Mouse (Mus musculus) liver, embryonic 11.5 days (tissue): Measurements from ENCODE around the gene Armc7. TPM values are rescaled to one million over a fixed set of nuclear protein-coding genes. Genes with fewer than 3 reads are reported as not detected.

Experiments
- ATAC-seq: fragments of 200-750 bp; cut with Nextera tagmentation; replicated peaks from 2 replicates; pipeline ENCODE4 v1.8.0; 2017; ENCODE audit warnings: moderate number of reproducible peaks, mild to moderate bottlenecking, moderate TSS enrichment, moderate library complexity; ENCODE audit not compliant: low FRiP score
- DNase-seq: peaks from one replicate; pipeline ENCODE4 v3.0.0-alpha.2; 2017; ENCODE audit warnings: low spot score
- H3K27ac ChIP-seq: fragments of 300-500 bp; sonication (generic); 2 replicates; pipeline ENCODE4 v1.5.1; 2014; ENCODE audit warnings: mild to moderate bottlenecking, low read depth, low read length, control low read depth
- H3K27me3 ChIP-seq: fragments of 300-500 bp; sonication (generic); replicated peaks from 2 replicates; pipeline ENCODE4 v1.6.1; 2014; ENCODE audit warnings: low read length, mixed read lengths; ENCODE audit not compliant: control insufficient read depth, insufficient read depth
- H3K36me3 ChIP-seq: fragments of 300-500 bp; sonication (generic); 2 replicates; pipeline ENCODE4 v1.6.1; 2014; ENCODE audit warnings: mild to moderate bottlenecking, low read length, moderate library complexity, mixed read lengths; ENCODE audit not compliant: control insufficient read depth, insufficient read depth
- H3K4me1 ChIP-seq: fragments of 300-500 bp; sonication (generic); replicated peaks from 2 replicates; pipeline ENCODE4 v1.6.1; 2014; ENCODE audit warnings: low read length, mixed read lengths; ENCODE audit not compliant: control insufficient read depth, insufficient read depth
- H3K4me2 ChIP-seq: fragments of 300-500 bp; sonication (generic); 2 replicates; pipeline ENCODE4 v1.6.1; 2014; ENCODE audit warnings: mild to moderate bottlenecking, control low read depth, moderate library complexity
- H3K4me3 ChIP-seq: fragments of 300-500 bp; sonication (generic); 2 replicates; pipeline ENCODE4 v1.5.1; 2014; ENCODE audit warnings: low read depth, low read length, control low read depth
- H3K9ac ChIP-seq: fragments of 300-500 bp; sonication (generic); 2 replicates; pipeline ENCODE4 v1.6.1; 2014; ENCODE audit warnings: low read depth, low read length, control low read depth
- H3K9me3 ChIP-seq: fragments of 300-500 bp; sonication (generic); 2 replicates; pipeline ENCODE4 v1.6.1; 2016; ENCODE audit warnings: low read length, inconsistent platforms, mixed read lengths; ENCODE audit not compliant: control insufficient read depth
- WGBS: fragments of 180-500 bp; shearing (Covaris S2); extraction: QIAGEN DNeasy Blood & Tissue Kit; methylation state at CpG from one replicate; pipeline ENCODE4 v1.1.7; 2014; 5-methylcytosine and 5-hydroxymethylcytosine counted together
- polyA plus RNA-seq: library from polyadenylated mRNA; unstranded; fragments of >200 nt; fragmentation: Nextera tagmentation; extraction: Ambion mirVana; gene quantifications from 2 replicates; pipeline ENCODE4 v1.2.1, GENCODE M21; 2014

The Armc7 gene
- polyA plus RNA-seq, 1 experiment from 2014 or later = 5.7 TPM

GRCm38 (mm10) chr11:115437571-115438122 is 37.8 kb upstream of the Armc7 start:
- no peak for ATAC-seq
- no peak overlapping the region for H3K4me3 ChIP-seq
- no peak overlapping the region for H3K27ac ChIP-seq
- H3K9ac ChIP-seq = no peak overlapping the region
- 75% methylated on average over 5 of the region's 5 CpGs for WGBS
- DNase-seq = no peak
- no peaks in the 10 kb centered on the region; the same call in 1 of the 2 replicates for H3K9me3 ChIP-seq
- H3K4me2 ChIP-seq = no peak overlapping the region
- H3K27me3 ChIP-seq = peaks cover 18% of the 10 kb centered on the region
- H3K36me3 ChIP-seq = no peaks in the 10 kb centered on the region
- no peaks in the 10 kb centered on the region for H3K4me1 ChIP-seq

DNA sequence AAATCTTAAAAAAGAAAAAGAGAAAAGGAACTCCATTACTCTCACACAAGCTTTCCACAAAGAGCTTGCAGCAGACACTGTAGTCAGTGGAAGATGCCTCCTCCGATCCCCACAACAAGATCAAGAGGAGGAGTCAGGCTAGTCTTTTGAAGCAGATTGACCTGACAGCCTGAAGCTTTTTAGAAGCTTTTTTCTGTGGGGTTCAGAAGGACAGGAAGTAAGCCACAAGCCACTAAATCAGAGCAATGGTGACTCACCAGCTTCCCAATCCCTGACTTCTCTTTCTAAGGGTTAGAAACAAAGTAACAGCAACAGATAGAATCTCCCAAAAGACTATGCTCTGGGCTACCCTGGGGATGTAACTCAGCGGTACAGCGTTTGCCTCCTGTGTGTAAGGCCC is 36.1 kb upstream of the Armc7 start:
- Histone ChIP-seq H3K4me3 (no peak overlapping the region), H3K9me3 (no peaks in the 10 kb centered on the region; the same call in 1 of the 2 replicates), H3K4me1 (no peaks in the 10 kb centered on the region), H3K36me3 (no peaks in the 10 kb centered on the region), H3K27me3 (peaks cover 18% of the 10 kb centered on the region), H3K27ac (no peak overlapping the region), H3K4me2 (no peak overlapping the region), H3K9ac (no peak overlapping the region)
- WGBS = 77% methylated on average over 3 of the region's 3 CpGs
- ATAC-seq = no peak
- DNase-seq = no peak

DNA sequence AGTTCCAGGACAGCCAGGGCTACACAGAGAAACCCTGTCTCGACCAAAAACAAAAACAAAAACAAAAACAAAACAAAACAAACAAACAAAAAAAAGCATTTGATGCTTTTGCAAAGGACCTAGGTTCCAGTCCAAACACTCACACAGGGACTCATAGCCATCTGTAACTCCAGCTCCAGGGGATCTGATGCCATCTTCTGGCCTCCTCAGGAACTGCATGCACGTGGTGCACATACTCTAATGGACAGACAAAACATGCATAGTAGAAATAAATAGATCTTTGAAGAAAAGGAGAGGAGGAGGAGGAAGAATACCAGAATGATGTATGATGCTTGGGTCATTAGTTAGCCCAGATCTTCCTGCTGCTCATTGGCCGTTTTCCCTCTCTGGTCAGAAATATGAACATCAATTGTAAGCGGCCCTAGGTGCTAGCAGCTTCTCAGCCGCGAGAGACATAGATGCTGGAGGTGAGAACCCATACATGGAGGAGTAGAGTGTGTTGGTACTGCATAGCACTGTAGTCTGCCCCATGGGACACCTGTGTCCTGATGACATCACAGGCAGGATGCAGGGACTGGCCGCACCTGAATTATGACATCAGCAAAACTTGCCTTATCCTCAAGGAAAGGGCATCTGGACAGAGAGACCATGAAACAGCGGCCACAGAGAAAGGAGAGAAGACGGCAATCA is 35.4 kb upstream of the Armc7 start, which contains the start of gene Trim80:
Gene Trim80, plus strand, starts transcription at position 640 of the 690 bp plus-strand sequence.
- DNase-seq = no peak
- WGBS = 94% methylated on average over 9 of the region's 9 CpGs
- Histone ChIP-seq H3K9me3 (no peaks in the 10 kb centered on the region; the same call in 1 of the 2 replicates), H3K27ac (no peak within 1 kb of the TSS), H3K9ac (no peak within 1 kb of the TSS), H3K4me3 (no peak within 1 kb of the TSS), H3K27me3 (peaks cover 18% of the 10 kb centered on the region), H3K36me3 (no peaks in the 10 kb centered on the region), H3K4me1 (no peaks in the 10 kb centered on the region), H3K4me2 (no peak within 1 kb of the TSS)
- ATAC-seq = no peak

- ATAC-seq = no peak
- no peak overlapping the region for H3K4me3 ChIP-seq
- no peaks in the 10 kb centered on the region; the same call in 1 of the 2 replicates for H3K9me3 ChIP-seq
- H3K4me1 ChIP-seq = peaks cover under 1% of the 10 kb centered on the region; the same call in 1 of the 2 replicates
- no peak overlapping the region for H3K4me2 ChIP-seq
- no peak overlapping the region for H3K27ac ChIP-seq
- no peak overlapping the region for H3K9ac ChIP-seq
- no peak for DNase-seq
- no peaks in the 10 kb centered on the region for H3K36me3 ChIP-seq
- peaks cover 7% of the 10 kb centered on the region for H3K27me3 ChIP-seq
- WGBS = 53% methylated on average over 15 of the region's 15 CpGs
These were observed 34.0 kb upstream of the Armc7 start for GRCm38 (mm10) chr11:115441417-115441816.

DNA sequence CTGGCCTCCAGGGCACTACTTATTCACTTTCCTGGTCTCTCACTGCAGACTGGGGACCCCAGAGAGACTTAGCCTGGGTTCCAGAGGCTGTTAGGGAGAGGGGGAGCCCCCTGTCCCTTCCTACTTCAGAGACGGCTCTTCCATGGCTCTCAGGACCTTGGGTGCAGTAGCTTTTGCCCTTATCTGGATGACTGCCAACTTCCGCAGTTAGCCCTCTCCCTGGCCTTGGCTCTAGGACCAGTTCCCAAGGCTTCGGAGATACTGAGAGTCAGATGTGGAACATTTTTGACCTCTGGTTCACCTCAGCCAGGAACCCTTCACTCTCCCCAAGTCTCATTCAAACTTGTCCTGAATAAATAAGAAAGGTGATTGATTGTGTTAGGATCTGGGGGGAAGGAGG is 28.6 kb upstream of the Armc7 start:
- no peak overlapping the region for H3K4me3 ChIP-seq
- H3K4me1 ChIP-seq = peaks cover 5% of the 10 kb centered on the region
- no peaks in the 10 kb centered on the region for H3K9me3 ChIP-seq
- H3K27ac ChIP-seq = no peak overlapping the region
- 40% methylated on average over 3 of the region's 3 CpGs for WGBS
- H3K36me3 ChIP-seq = no peaks in the 10 kb centered on the region
- no peaks in the 10 kb centered on the region for H3K27me3 ChIP-seq
- no peak overlapping the region for H3K9ac ChIP-seq
- no peak overlapping the region for H3K4me2 ChIP-seq
- ATAC-seq (no peak), DNase-seq (no peak)

GRCm38 (mm10) chr11:115447321-115447885 is 28.1 kb upstream of the Armc7 start:
- ATAC-seq = no peak
- WGBS = 69% methylated on average over 11 of the region's 11 CpGs
- H3K9ac ChIP-seq = no peak overlapping the region
- H3K36me3 ChIP-seq = no peaks in the 10 kb centered on the region
- peaks cover 5% of the 10 kb centered on the region for H3K4me1 ChIP-seq
- H3K27me3 ChIP-seq = no peaks in the 10 kb centered on the region
- H3K9me3 ChIP-seq = no peaks in the 10 kb centered on the region
- DNase-seq = no peak
- H3K27ac ChIP-seq = peak overlapping the region; percentile 74
- H3K4me2 ChIP-seq = no peak overlapping the region
- H3K4me3 ChIP-seq = no peak overlapping the region

DNA sequence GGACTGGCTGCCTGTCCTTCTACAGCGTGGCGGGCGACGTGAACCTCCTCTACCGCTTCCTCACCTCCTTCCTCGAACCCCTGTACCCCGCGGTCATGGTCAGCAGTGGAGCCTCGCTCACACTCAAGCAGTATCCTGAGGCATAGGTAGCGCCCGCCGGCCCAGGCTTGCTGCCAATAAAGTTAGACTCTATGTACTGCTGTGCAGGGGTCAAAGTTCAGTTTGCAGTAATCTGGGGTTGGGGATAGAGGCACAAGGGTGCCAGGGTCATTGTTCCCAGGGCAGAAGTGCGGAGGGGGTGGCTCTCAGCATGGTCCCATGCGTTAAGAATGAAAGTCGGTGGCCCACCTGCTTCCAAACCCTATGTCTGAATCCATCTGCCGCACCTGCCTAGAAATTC is 27.4 kb upstream of the Armc7 start:
- no peak overlapping the region for H3K4me3 ChIP-seq
- no peaks in the 10 kb centered on the region for H3K9me3 ChIP-seq
- H3K4me2 ChIP-seq = no peak overlapping the region
- peaks cover 5% of the 10 kb centered on the region for H3K4me1 ChIP-seq
- H3K9ac ChIP-seq = no peak overlapping the region
- 75% methylated on average over 16 of the region's 16 CpGs for WGBS
- H3K27me3 ChIP-seq = no peaks in the 10 kb centered on the region
- H3K27ac ChIP-seq = peak overlapping the region; percentile 74
- ATAC-seq = no peak; the same call in 1 of the 2 replicates
- H3K36me3 ChIP-seq = no peaks in the 10 kb centered on the region
- DNase-seq = no peak

DNA sequence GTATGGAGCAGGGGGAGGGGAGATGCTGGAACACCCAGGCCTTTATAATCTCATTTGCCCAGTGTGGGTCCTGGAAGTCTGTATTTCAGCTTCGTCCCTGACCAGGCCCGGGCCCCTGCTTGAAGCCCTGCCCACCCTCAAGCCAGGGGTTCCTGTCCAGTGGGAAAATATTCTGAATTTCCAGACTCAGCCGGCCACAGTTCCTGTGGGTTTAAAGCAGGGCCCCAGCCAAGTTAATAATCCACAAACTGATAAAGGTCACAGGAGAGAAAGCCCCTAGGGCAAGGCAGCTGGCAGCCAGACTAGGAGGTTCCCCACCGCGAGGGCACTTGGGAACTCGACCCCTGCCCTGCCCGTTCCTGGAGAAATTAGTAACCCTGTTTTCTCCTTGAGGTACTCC is 26.5 kb upstream of the Armc7 start:
- H3K9me3 ChIP-seq = no peaks in the 10 kb centered on the region
- DNase-seq = no peak
- H3K36me3 ChIP-seq = no peaks in the 10 kb centered on the region
- H3K4me1 ChIP-seq = peaks cover 5% of the 10 kb centered on the region
- no peak overlapping the region for H3K4me2 ChIP-seq
- no peak overlapping the region for H3K4me3 ChIP-seq
- H3K27ac ChIP-seq = peak overlapping the region; percentile 74
- 58% methylated on average over 7 of the region's 7 CpGs for WGBS
- H3K9ac ChIP-seq = no peak overlapping the region
- ATAC-seq = no peak
- H3K27me3 ChIP-seq = no peaks in the 10 kb centered on the region

DNA sequence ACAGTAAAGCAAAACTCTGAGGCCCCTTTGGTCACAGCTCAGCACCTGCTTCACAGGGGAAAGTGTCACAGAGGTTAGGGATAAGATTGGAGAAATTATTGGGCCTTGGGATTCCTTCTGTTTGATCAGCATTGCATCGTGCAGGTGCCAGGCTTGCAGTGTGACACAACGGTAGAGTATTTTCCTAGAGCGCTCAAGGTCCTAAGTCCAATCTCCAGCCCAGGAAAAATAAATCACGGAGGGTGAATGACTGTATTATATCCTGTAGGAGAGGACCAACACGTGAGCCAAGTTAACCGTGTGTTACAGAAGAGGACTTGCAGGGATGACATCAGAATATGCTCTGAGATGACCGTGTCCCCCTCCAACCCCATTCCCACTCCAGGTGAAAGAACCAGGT is 25.3 kb upstream of the Armc7 start:
- H3K27ac ChIP-seq = no peak overlapping the region

More for the DNA sequence above, 25.3 kb upstream of the Armc7 start:
- Histone ChIP-seq H3K36me3 (no peaks in the 10 kb centered on the region), H3K9ac (no peak overlapping the region), H3K4me2 (no peak overlapping the region), H3K27me3 (no peaks in the 10 kb centered on the region), H3K4me1 (peaks cover 5% of the 10 kb centered on the region), H3K4me3 (no peak overlapping the region), H3K9me3 (no peaks in the 10 kb centered on the region)
- WGBS = 79% methylated on average over 7 of the region's 7 CpGs
- no peak for DNase-seq
- ATAC-seq = no peak
